Mouse (Mus musculus) testis, adult 2 months (tissue): Measurements from ENCODE around the gene Kcnk13.

Source experiments
- CTCF ChIP-seq: fragments of 200-500 bp; IDR thresholded peaks from 2 replicates; pipeline ENCODE4 v1.5.1; 2012; ENCODE audit warnings: low read depth, mild to moderate bottlenecking, inconsistent platforms, low read length, moderate library complexity; ENCODE audit not compliant: control insufficient read depth, insufficient read depth, insufficient replicate concordance
- POLR2A ChIP-seq: fragments of 200-500 bp; IDR thresholded peaks from 2 replicates; pipeline ENCODE4 v1.6.1; 2012; ENCODE audit warnings: low read depth, mild to moderate bottlenecking, inconsistent platforms, low read length, moderate library complexity; ENCODE audit not compliant: control insufficient read depth

DNA sequence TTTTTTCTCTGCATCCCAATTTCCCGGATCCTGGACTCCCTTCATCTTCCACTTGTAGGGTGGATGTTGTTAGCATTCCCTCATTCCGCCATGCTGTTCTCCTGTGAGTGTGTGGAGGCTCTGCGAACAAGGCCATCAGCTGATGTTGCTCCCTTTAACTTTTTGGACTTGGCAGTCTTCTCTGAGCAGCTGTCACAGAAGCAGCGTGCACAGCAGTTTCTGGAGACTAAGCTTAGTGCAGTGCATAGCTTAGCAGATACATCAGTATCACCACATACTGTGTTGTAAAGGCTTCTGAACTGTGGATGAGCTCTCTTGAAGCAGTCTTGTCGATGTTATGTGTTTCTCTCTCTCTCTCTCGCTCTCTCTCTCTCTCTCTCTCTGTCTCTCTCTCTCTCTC lies 25.1 kb upstream of the Kcnk13 start:
- TF ChIP-seq CTCF (no peak), POLR2A (no peak)
